Mouse (Mus musculus): ENCODE measurements at regions not wholly inside any gene's neighbourhood (a gene's known extent, or its start where the extent isn't known, plus 50 kb on each side); places are given as distances from the start of the nearest gene placed in this dataset.

- no peak for TF ChIP-seq CTCF (IDR thresholded peaks at IDR 0.05; ENCODE audit: low read depth, low read length)
- no peak for TF ChIP-seq EP300 (IDR thresholded peaks at IDR 0.05; ENCODE audit: insufficient read depth, low read depth, low read length)
- no peak for TF ChIP-seq POLR2A (IDR thresholded peaks at IDR 0.05; ENCODE audit: insufficient read depth, low read length)
These were observed 53.5 kb upstream of the Cxcl12 start for GRCm38 (mm10) chr6:117114859-117115258.

Measured in ES-Bruce4 (cell line).